Mouse (Mus musculus): ENCODE results near the gene Slc35a3.
"Not testable (repeated sequence)": the region's sequence is repeated elsewhere in the genome, so short reads cannot be mapped to it uniquely, and the experiment has no call there.

Gene Slc35a3

DNA sequence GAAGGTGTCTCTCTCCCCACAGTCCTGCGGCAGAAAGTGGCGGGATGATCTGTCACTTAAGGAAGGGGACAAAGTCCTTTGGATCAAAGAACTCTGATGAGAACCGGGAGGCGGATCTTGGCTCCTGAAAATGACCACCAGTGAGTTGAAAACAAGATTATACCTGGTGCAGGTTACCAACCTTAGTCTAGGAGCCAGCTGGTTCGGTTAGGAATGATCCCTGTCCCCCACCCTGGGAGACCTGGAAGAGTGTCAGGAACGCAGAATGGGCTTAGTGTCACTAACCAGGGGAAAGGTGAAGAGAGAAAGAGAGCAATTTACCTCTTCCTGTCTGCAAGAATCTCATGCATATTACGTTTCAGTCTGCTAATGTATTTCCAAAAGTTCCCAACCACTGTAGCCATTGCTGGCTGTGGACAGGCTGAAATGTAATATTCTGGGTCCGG, at the start of gene Slc35a3:
Gene Slc35a3, minus strand, starts transcription at position 396 of the 446 bp plus-strand sequence.
- peak; percentile 8 for DNase-seq

DNA sequence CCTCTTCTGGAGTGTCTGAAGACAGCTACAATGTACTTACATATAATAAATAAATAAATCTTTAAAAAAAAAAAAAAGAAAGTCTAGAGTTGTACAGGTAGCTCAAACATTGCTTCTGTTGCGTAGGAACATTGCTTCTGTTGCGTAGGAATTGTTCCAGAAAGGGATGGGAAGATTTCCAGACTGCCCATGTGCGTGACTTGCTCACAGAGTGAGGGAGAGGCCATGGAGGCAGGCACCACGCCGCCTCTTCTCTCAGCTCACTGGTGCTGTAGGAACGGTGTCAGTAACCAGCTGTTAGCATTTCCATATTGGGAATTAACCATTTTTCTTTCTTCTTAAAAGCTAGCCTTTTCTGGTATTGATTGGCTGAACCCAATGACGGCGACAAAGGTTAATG, 40.2 kb upstream of the Slc35a3 start:
- DNase-seq: peak; percentile 24

DNA sequence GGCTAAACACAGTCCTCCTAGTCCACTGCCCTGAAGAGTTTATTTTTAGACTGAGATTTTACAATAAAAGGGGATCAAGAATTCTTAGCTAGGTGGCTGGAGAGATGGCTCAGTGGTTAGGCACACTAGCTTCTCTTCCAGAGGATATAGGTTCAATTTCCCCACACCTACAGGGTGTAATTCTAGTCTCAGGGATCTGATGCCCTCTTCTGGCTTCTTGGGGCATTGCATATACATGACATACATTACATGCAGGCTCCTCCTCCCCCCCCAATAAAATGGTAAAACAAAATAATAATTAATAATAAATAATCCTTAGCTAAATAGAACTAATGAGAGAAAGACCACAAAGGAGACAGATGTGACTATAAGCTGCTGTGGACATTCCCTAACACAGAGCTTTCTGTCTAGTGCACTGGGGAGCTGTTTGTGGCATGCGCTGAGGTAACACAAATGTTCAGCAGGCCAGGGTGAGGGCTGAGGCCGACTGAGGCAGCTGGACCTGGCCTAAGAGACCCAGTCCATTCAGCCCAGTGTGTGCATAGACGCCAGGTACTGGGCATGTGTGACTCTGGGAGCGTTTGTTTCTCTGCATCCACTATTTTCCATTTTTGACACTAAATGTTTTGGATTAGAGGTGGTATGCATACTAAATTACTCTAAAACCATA, 38.7 kb upstream of the Slc35a3 start:
- DNase-seq: peak; percentile 40

DNA sequence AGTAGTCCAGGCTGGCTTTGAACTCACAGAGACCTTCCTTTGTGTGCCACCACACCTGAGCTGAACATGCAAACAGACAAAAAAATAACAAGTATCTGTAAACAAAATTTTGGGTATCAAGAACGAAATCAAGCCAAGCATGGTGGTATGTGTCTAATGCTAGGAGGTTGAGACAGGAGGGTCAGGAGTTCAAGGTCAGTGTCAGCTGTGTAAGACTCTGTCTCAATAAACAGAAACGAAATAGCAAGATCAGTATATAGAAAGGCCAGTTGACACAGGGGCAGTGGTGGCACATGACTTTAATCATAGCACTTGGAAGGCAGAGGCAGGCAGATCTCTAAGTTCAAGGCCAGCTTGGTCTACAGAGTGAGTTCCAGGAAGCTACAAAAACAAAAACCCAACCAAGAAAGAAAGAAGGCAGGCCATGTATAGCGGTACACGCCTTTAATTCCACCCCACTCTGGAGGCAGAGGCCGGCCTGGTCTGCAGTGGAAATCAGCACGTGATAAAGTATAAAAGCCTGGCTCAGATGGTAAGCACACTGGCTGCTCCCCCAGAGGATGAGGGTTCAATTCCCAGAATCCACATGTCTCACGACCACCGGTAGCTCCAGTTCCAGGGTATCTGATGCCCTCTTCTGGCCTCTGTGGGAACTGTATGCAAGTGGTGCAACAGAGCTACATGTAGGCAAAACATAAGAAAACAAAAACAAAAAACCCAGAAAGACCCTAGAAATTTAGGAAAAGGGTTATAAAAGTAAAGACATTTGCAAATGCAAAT, 36.0 kb upstream of the Slc35a3 start:
- peak; percentile 22 for DNase-seq

DNA sequence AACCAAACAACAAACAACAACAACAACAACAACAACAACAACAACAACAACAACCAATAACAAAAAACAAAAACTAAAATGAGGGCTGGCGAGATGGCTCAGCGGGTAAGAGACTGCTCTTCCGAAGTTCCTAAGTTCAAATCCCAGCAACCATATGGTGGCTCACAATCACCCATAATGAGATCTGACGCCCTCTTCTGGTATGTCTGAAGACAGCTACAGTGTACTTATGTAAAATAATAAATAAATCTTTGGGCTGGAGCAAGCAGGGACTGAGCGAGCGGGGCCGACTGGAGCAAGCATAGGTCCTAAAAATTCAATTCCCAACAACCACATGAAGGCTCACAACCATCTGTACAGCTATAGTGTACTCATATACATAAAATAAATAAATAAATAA, 35.0 kb upstream of the Slc35a3 start:
- not testable (repeated sequence) for DNase-seq

DNA sequence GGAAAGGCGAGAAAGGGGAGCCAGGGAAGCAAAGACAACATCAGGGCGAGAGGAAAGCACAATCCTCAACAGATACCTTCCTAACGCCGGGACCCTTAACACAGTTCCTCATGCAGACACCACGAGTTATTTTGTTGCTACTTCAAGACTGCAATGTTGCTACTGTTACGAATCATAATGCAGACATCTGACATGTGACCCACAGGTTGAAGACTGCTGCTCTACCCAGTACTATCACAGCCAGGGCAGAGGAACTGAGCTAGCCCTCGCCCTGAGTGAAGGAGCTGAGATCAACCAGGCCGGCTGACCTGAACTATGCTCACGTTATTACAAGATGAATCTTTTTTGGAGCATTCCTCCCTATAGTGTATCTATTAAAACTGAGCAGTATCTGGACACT, 28.3 kb upstream of the Slc35a3 start:
- DNase-seq: no peak

DNA sequence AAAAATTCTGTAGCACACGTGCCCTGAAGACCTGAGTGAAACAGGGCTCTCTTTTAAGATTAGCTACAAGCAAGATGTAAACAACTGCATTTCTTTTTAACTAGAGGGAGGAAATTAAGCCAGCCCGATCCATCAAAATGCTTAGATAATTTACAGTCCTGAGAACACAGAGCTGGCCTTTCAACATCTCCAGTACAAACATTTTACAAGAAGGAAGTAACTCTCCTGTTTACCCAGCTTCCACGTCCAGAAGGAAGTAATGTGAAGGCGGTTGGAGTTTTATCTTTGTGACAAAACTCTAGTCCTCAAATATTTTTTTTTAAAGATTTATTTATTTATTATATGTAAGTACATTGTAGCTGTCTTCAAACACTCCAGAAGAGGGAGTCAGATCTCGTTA, 27.5 kb upstream of the Slc35a3 start:
- DNase-seq: no peak

DNA sequence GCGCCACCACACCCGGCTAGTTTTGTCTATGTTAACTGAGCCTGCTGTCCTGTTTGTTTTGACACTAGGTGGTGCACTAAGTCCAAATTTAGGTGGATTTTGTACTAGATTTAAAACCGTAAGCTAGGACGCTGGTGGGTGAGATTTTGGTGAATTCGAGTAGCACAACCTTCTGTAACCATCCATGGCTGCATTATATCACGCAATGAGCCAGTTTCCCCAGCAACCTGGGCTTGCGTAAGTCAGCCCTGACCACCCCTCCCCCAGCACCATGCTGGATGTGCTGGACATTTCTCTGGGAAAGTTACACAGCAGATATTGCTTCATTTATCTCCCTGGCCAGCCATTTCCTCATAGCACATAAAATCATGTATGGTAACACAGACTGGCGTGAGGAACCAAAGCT, 24.7 kb upstream of the Slc35a3 start:
- DNase-seq: no peak

DNA sequence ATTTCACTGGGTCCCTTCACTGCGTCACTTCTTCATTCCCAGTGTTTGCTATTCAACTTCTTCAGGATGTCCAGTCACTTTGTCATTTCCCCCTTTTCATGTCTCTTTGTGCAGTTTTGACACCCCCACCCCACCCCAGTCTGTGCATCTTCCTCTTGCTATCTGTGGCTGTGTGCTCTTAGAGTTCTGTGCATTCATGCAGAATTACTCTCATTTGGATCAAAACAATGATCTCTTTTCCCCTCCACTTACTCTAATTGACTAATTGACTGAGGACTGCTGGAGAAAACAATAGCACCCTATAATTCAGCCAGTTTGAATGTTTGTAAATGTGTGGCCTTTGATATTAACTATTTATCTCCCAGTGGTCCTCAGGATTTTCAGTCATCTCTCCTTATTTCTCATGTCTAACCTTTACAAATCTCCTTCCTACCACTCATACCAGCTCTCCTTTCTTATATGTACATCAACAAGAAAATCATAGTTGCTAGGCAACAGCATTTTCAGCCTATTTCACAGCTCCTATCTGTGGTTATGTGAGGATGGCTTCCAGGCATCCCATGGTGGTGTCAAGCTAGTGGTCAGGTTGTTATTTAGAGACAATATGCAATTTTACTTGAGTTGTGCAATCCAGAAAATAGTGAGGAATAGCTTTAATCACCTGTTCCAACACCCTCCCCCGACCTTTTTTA, 17.0 kb upstream of the Slc35a3 start:
- no peak for DNase-seq

DNA sequence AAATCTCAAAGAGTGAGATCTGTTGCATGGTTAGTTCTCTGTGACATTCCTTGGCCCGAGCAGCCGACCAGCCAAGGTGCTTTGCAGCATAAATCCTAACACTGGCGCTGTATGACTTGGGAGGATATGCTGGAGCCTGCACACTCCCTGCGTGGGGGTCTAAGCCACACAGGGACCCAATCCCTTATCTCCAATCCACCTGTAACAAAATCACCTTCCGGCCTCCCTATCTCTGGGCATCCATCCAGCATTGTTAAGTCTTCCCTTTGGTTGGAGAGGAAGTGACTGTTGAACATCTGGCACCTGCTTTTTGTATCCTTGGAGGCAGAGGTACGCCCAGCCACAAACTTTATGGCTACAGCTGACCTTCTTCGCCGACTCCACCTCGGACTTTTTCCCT, 14.2 kb upstream of the Slc35a3 start:
- DNase-seq: no peak

DNA sequence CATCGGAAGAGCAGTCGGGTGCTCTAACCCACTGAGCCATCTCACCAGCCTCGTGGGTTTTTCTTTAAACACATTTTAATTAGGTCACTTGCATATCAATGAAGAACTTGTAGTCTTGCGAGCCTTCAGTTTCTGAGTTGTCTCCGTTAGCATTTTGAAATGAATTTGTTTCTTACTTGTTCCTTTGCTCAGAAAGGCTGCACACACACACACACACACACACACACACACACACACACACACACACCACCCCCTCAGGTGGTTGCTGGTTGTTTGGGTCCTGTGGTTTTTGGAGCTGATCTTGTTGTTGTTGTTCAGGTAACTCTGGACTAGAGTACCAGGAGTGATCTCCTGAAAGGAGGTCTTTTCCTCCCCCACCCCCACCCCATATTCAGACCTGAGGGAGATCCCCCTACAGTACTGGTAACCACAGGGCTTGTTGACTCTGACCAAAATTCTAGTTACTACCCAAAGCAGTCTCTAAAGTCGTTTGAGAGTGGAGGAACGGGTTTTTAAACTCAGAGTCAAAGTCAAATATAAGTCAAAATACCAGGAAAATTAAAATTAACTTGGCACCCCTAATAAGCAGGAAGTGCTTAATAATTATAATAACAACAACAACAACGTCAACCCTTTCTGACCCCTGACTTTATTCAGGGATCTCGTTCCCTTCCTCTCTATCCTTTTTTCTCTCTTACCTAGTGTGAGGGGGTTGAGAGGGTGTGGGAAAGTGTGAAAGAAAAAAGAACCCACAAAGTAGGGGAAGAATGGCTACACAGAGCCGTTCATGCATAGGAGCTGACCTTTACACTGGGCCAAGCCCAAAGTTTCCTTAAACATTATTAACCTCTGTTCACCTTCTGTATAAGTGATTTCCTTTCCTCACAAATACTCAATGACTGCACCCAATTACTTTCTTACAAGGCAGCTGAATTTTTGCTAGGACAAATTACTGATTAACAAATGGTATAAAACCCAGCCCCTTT, 11.2 kb upstream of the Slc35a3 start:
- no peak for DNase-seq

DNA sequence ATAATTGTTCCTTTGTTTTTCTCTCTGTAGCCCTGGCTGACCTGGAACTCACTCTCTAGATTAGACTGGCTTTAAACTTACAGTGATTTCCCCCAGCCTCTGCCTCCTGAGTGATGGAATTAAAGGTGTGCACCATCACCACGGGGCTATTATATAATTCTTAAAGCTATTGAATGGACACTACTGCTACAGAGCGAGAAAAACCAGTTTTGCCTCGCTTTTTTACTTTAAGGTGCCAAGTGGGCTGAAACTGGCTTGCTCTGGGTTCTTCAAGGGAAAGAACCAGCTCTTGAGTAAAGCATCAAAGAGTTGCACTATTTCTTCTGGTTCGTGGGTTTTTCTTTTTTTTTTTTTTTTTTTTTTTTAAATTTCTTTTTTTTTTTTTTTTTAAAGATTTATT, 10.3 kb upstream of the Slc35a3 start:
- DNase-seq: no peak

DNA sequence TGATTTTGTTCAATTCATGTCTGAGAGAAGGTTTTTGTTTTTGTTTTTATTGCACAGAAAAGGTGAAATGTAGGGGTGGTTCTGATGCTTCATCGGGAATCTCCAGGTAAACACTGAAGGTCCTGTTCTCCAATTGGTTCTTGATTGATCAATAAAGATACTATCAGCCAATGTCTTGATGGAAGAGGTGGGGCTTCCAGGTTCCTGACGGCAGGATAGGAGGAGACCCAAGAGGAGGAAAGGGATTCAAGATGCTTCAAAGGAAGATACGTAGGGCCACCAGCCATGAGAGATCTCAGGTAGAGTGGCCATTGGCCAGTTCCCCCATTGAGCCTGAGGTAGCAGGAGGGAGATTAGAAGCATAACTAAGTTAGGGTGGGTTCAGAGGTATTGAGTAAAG, 6.3 kb upstream of the Slc35a3 start:
- DNase-seq: no peak

DNA sequence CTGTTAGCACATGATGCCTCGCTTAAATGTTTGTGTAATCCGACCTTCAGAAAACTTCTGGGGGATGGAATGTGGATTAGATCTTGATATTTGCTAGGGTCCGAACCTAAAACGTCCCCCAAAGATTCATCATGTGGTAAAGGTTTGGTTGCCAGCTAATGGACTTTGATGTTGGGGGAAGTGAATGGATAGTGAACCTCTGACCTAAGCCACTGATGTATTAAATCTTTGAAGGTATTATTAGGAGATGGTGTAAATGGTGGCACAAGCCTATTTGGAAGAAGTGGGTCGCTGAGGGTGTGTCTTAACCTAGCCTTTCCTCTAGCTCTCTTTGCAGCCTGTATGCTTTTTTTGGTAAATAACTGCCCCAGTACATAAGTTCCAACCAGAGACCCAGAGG, 400 bp upstream of the Slc35a3 start:
- DNase-seq: no peak

DNA sequence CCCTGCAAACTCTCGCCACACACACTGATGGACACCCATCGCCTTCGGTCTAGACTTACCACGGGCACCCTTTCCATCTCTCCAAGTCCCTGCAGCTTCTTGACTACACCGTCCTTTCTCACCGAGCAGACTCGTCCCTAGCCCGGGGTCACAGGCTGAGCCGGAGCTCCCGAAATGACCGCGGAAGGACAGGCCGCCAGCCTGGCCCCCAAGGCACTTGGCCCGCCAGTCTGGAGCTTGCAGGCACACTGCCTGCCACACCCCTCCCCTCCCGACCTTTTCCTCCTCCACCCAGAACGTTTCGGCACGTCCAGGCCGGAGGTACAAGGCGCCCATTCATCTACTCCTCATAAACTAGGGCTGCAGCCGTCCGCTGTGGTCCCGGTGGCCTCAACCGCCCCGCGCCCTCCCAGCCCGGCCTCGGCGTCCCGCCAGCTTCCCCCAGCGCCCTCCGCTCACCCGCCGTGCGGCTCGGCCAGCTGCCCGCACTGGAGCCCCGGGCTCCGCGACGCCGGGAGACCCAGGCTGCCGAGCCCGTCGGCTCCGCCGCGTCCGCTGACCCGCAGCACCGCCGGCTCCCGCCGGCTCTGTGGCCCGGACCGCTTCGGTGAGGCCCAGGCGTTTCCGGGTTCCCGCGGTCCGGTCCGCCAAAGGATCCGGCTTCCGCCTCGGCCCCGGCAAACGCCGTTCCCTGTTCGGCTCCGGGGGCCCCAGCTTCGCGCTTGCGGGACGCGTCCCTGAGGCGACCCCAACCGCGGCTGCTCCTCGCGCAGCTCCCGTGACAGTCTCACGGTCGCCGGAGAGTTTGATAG, 801 bp downstream of the Slc35a3 start:
- DNase-seq: peak; percentile 49

DNA sequence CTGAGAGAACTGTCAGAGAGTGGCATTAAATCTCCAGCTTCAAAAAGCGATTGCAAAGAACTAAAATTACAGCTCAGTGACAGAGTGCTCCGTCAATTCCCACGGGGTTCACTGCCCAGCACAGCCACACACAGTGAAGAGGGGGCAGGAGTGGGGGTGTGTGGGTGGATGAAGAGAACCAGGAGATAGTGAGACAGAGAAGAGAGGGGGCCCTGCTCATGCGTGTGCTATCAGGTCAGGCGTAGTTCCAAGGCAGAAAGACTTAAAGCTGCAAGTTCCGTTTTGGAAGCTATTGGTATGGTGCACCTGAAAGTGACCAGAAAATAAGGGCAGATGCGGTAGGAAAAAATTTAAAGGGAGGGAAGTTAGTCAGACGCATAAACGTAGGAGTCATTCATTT, 1.7 kb downstream of the Slc35a3 start:
- DNase-seq: no peak

DNA sequence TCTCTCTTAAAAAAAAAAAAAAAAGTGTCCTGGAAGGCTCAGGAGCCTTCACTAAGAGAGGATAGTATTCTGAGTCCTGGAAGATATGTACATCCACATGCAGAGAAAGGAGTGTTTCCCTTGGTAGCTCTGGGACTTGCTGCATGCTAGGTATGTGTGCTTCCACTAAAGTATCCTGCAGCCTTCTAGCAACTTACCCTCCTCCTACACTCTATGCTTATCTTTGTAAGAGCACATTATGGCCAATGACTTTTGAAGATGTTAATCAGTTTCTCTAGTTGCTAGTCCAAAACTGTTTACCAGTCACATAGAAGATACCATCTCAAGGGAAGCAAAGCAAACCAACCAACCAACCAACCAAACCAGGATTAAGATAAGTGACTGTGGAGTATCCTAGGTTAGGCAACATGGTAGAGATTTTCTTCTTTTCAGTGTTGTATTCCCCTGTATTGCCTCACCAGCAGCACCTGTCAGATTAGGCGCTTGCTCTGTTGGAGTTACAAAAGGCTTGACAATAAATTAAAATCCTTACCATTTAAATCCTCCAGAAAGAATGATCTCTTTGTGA, 6.9 kb downstream of the Slc35a3 start:
- no peak for DNase-seq

DNA sequence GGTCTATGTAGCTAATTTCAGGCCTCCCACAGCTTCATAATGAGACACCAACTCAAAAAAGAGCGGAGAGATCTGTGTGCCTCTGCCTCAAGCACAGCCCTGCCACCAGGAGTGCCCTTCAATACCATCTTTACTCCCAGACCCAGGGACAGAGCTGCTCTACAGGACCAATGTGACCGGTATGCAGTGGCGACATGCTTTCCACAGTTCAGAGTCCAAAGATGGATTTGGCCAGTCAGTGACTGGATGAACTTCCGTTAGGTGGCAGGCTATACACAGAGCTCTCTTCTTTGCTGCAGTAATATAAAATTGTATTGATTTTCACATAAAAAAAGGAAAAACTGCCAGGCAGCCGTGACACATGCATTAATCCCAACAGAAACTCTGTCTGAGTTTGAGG, 8.8 kb downstream of the Slc35a3 start:
- DNase-seq: no peak

DNA sequence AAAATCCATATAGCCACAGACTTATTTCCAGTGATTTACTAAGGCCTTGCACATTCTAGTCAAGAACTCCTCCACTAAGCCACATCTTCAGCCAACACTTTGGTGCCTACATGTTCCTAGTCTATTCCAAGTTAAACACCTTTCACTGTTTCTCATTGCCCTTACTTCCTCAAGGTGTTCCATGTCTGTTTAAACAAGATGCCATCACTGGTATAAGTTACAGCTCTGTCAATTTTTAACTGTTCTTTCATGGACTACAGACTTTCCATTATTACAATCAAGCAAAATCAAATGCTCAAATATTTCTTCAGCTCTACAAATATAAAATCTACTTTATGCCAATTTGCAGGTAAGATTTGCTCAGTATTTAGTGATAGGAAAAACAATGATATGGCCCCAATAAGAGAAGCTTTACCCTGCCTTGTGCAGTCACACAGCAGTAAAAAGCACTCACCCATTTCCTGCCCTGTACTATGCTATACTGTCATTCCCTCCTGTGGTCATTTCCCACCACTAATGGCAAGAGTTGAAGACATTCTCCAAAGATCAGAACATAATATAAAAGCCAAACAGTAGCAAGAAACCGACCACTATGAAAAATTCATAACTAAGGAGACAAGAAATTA, 9.9 kb downstream of the Slc35a3 start:
- no peak for DNase-seq

DNA sequence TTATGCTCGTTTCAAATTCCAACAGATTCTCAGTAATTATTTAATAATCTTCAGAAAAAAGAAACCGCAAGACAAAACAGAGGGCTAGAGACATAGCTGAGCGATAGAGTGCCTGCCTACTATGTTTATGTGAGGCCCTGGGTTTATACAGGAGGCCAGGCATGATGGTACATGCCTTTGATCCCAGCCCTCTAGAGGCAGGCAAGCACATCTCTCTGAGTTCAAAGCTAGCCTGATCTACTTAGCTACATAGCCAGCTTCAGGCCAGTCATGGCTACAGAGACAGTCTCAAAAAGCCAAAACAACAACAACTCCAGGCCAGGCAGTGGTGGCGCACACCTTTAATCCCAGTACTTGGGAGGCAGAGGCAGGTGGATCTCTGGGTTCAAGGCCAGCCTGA, 11.0 kb downstream of the Slc35a3 start:
- DNase-seq: no peak

DNA sequence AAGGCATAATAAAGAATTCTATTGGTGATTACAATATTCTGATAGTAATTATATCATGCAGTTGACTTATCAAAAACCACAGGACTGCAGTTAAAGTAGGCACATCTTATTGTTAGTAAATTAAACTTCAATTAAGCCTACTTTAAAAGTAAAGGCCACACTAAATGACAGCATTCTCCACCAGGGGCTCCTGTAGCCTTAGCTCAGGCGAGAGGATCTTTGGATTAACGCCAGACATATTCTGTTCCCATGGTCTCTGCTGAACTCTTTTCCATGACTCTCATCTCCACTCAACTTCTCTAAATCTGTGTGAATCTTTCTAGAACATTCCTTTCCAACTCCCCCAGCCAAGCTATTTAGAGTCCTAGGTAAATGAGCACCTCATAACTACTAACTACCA, 13.8 kb downstream of the Slc35a3 start:
- DNase-seq: no peak
